Mouse (Mus musculus) common myeloid progenitor, adult 5-6 weeks (primary cell): Measurements from ENCODE around the gene Ino80e. TPM values are rescaled to one million over a fixed set of nuclear protein-coding genes. Genes with fewer than 3 reads are reported as not detected.
"Not testable (repeated sequence)": the region's sequence is repeated elsewhere in the genome, so short reads cannot be mapped to it uniquely, and the experiment has no call there.

Source experiments
- ATAC-seq: replicated peaks from 2 replicates; pipeline ENCODE4 v1.8.0; 2016; ENCODE audit warnings: low read depth, mild to moderate bottlenecking, moderate TSS enrichment, inconsistent platforms; ENCODE audit not compliant: poor library complexity, severe bottlenecking
- total RNA-seq: library from RNA; stranded (forward); fragments of 200-1000, 187-1606 nt; gene quantifications from 2 replicates; pipeline ENCODE4 v1.2.3, GENCODE M21; 2017

The Ino80e gene
- total RNA-seq = 33.4 and 43.2 TPM in 2 replicates

- peak; percentile 71 for ATAC-seq
Observed at GRCm38 (mm10) chr7:126862147-126862784, at the start of gene Ino80e. Ino80e (minus strand) TSS chr7:126862377.

- ATAC-seq = 0 out of 2 replicates have a peak, but pooled peaks have one; percentile 18
Observed at GRCm38 (mm10) chr7:126905590-126905989, 43.4 kb upstream of the Ino80e start.

GRCm38 (mm10) chr7:126899781-126900180 is 37.6 kb upstream of the Ino80e start:
- not testable (repeated sequence) for ATAC-seq

GRCm38 (mm10) chr7:126898102-126898990 is 36.2 kb upstream of the Ino80e start:
- peak; percentile 89 for ATAC-seq

- peak; percentile 75 for ATAC-seq
Observed at GRCm38 (mm10) chr7:126897390-126898101, 35.4 kb upstream of the Ino80e start.

- ATAC-seq = 0 out of 2 replicates have a peak, but pooled peaks have one; percentile 16
Observed at GRCm38 (mm10) chr7:126896912-126897311, 34.7 kb upstream of the Ino80e start.

GRCm38 (mm10) chr7:126888852-126889251 is 26.7 kb upstream of the Ino80e start:
- no peak; the same call in 1 of the 2 replicates for ATAC-seq

- no peak for ATAC-seq
Observed at GRCm38 (mm10) chr7:126887281-126887680, 25.1 kb upstream of the Ino80e start.

GRCm38 (mm10) chr7:126884286-126885164 is 22.3 kb upstream of the Ino80e start, which contains the start of gene Taok2:
Taok2 (minus strand) TSS chr7:126884703.
- peak; percentile 92 for ATAC-seq

GRCm38 (mm10) chr7:126883731-126884181 is 21.6 kb upstream of the Ino80e start:
- ATAC-seq = 0 out of 2 replicates have a peak, but pooled peaks have one; percentile 9

GRCm38 (mm10) chr7:126881040-126881439 is 18.9 kb upstream of the Ino80e start:
- no peak for ATAC-seq

GRCm38 (mm10) chr7:126877239-126877638 is 15.1 kb upstream of the Ino80e start:
- ATAC-seq = no peak

GRCm38 (mm10) chr7:126870520-126870891 is 8.3 kb upstream of the Ino80e start:
- no peak for ATAC-seq

GRCm38 (mm10) chr7:126869780-126870519 is 7.8 kb upstream of the Ino80e start:
- ATAC-seq = no peak

- no peak for ATAC-seq
Observed at GRCm38 (mm10) chr7:126868003-126868402, 5.8 kb upstream of the Ino80e start.

- no peak for ATAC-seq
Observed at GRCm38 (mm10) chr7:126867534-126867933, 5.4 kb upstream of the Ino80e start.

GRCm38 (mm10) chr7:126863791-126864190 is 1.6 kb upstream of the Ino80e start:
- no peak for ATAC-seq

GRCm38 (mm10) chr7:126861429-126862130 is 597 bp downstream of the Ino80e start, which contains the start of gene Hirip3:
Hirip3 (plus strand) TSS chr7:126861972.
- ATAC-seq = peak; percentile 87
